Mouse (Mus musculus) kidney, postnatal 0 days (tissue): Measurements from ENCODE around the gene Amotl2. TPM values are rescaled to one million over a fixed set of nuclear protein-coding genes. Genes with fewer than 3 reads are reported as not detected.
"Not testable (repeated sequence)": the region's sequence is repeated elsewhere in the genome, so short reads cannot be mapped to it uniquely, and the experiment has no call there.

Experiments
- ATAC-seq: fragments of 200-750 bp; cut with Nextera tagmentation; replicated peaks from 2 replicates; pipeline ENCODE4 v1.8.0; 2017; ENCODE audit warnings: low read depth, moderate number of reproducible peaks, moderate TSS enrichment, moderate library complexity; ENCODE audit not compliant: low FRiP score
- DNase-seq: peaks from one replicate; pipeline ENCODE4 v3.0.0-alpha.2; 2016; ENCODE audit warnings: low spot score
- H3K27ac ChIP-seq: fragments of 300-500 bp; sonication (generic); 2 replicates; pipeline ENCODE4 v1.5.1; 2014; ENCODE audit warnings: mild to moderate bottlenecking
- H3K27me3 ChIP-seq: fragments of 300-500 bp; sonication (generic); 2 replicates; pipeline ENCODE4 v1.6.1; 2014; ENCODE audit warnings: low read length, mixed read lengths; ENCODE audit not compliant: insufficient read depth
- H3K36me3 ChIP-seq: fragments of 300-500 bp; sonication (generic); 2 replicates; pipeline ENCODE4 v1.6.1; 2014; ENCODE audit warnings: low read length, mixed read lengths; ENCODE audit not compliant: insufficient read depth
- H3K4me1 ChIP-seq: fragments of 300-500 bp; sonication (generic); replicated peaks from 2 replicates; pipeline ENCODE4 v1.6.1; 2014; ENCODE audit warnings: antibody characterized with exemption, low read length, mixed read lengths; ENCODE audit not compliant: insufficient read depth
- H3K4me2 ChIP-seq: fragments of 300-500 bp; sonication (generic); 2 replicates; pipeline ENCODE4 v1.6.1; 2014; ENCODE audit warnings: mild to moderate bottlenecking, low read length, moderate library complexity, mixed read lengths
- H3K4me3 ChIP-seq: fragments of 300-500 bp; sonication (generic); replicated peaks from 2 replicates; pipeline ENCODE4 v1.5.1; 2014; ENCODE audit warnings: low read depth, low read length
- H3K9ac ChIP-seq: fragments of 300-500 bp; sonication (generic); 2 replicates; pipeline ENCODE4 v1.6.1; 2014; ENCODE audit warnings: low read depth, low read length
- H3K9me3 ChIP-seq: fragments of 300-500 bp; sonication (generic); replicated peaks from 2 replicates; pipeline ENCODE4 v1.6.1; 2016; ENCODE audit warnings: low read length, inconsistent platforms, mixed read lengths
- CTCF ChIP-seq: IDR thresholded peaks from 2 replicates; pipeline ENCODE4 v1.5.1; 2016; ENCODE audit warnings: antibody characterized with exemption, low read depth, mild to moderate bottlenecking, moderate library complexity
- WGBS: fragments of 180-500 bp; shearing (Covaris S2); extraction: QIAGEN DNeasy Blood & Tissue Kit; methylation state at CpG from one replicate; pipeline ENCODE4 v1.1.7; 2014; 5-methylcytosine and 5-hydroxymethylcytosine counted together
- polyA plus RNA-seq: library from polyadenylated mRNA; unstranded; fragments of >200 nt; fragmentation: Nextera tagmentation; extraction: Ambion mirVana; gene quantifications from 2 replicates; pipeline ENCODE4 v1.2.1, GENCODE M21; 2015

Amotl2 gene
- polyA plus RNA-seq, 1 experiment from 2014 or later, result 44.3 TPM

DNA sequence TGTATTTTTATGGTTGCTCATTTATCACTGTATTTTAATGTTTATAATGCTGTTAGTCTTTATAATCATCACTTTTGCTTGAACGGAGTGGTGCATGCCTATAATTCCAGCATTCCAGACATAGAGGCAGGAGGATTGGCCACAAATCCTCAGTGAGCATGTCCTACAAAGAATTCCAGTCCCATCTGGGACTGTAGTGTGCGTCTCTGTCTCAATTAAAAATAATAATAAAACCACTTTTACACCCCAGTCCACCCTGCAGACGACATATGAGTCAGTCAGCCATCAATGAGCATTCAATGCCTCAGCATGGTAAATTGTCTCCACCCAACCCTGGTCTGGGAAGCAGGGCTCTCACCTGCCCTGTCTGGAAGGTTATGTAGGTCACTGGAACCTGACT is 46.4 kb downstream of the Amotl2 start:
- Histone ChIP-seq H3K4me2 (no peak overlapping the region), H3K36me3 (no peaks in the 10 kb centered on the region), H3K4me1 (peaks cover 27% of the 10 kb centered on the region), H3K27me3 (no peaks in the 10 kb centered on the region), H3K9me3 (no peaks in the 10 kb centered on the region), H3K9ac (no peak overlapping the region), H3K4me3 (no peak overlapping the region), H3K27ac (peak overlapping the region; percentile 44; the same call in 1 of the 2 replicates)
- no peak for TF ChIP-seq CTCF
- ATAC-seq (peak; percentile 35; the same call in 1 of the 2 replicates), DNase-seq (peak; percentile 74)
- WGBS, result 45% methylated on average over 3 of the region's 3 CpGs

DNA sequence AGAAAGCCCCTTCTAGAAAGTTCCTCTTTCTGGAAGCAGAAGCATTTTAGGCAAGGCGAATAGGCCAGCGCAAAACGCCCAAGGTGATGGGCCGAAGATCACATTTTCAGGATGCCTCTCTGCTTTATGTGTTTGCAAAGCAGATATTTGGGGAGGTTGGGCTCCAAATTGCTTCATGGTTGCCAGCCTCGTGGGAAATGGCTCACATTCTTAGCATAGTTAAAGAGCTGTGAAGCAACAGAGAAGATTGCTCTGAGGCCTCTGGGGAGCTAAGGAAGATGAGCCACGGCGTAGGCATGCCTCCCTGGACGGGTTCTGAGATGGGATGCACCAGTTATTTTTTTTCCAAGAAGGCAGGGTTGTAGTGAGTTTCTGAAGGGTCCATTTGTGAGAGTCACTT is 47.0 kb downstream of the Amotl2 start:
- H3K9ac ChIP-seq, result no peak overlapping the region
- peak overlapping the region; percentile 44 for H3K27ac ChIP-seq
- no peaks in the 10 kb centered on the region for H3K9me3 ChIP-seq
- TF ChIP-seq CTCF, result no peak
- 52% methylated on average over 8 of the region's 8 CpGs for WGBS
- H3K4me2 ChIP-seq, result no peak overlapping the region
- ATAC-seq, result no peak
- no peak overlapping the region for H3K4me3 ChIP-seq
- no peaks in the 10 kb centered on the region for H3K36me3 ChIP-seq
- peak; percentile 68 for DNase-seq
- H3K27me3 ChIP-seq, result no peaks in the 10 kb centered on the region
- peaks cover 27% of the 10 kb centered on the region for H3K4me1 ChIP-seq

DNA sequence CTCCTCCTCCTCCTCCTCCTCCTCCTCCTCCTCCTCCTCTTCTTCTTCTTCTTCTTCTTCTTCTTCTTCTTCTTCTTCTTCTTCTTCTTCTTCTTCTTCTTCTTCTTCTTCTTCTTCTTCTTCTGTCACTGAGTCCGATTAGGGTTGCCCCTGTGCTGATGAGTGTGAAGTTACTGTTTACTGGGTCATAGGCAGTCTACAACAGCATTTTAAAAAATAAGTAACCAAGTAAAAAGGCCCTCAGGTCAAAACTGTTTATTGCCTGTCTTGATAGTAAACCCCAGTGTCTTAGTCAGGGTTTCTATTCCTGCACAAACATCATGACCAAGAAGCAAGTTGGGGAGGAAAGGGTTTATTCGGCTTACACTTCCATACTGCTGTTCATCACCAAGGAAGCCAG is 48.1 kb downstream of the Amotl2 start:
- not testable (repeated sequence) for H3K4me2 ChIP-seq, DNase-seq, H3K36me3 ChIP-seq, ATAC-seq, H3K9ac ChIP-seq, H3K27ac ChIP-seq, H3K27me3 ChIP-seq, H3K9me3 ChIP-seq, H3K4me3 ChIP-seq
- whole genome bisulfite sequencing, result 83% methylated on average over 2 of the region's 2 CpGs
- H3K4me1 ChIP-seq, result peaks cover 20% of the 10 kb centered on the region

DNA sequence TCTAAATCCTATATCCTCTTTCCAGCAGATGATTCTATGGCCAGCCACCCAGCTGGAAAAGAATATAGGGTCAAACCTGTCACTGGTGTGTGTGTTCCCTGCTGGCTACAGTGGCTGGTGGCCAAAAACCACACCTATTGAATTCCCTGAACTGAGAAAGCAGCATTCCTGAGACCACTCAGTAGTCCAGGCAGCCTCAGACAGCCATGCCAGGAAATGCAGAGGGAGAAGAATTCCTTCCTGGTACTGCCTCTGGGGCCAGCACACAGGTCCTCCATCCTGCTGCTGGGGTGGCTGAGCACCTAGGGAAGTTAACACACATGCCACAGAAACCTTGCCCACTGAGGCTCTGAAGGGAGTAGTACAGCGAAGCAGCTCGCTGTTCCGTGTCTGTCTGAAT is 50.3 kb downstream of the Amotl2 start:
- DNase-seq, result peak; percentile 70
- no peak for ATAC-seq
- Histone ChIP-seq H3K27ac (0 out of 2 replicates have a peak overlapping the region, but pooled peaks have one; percentile 19), H3K4me2 (no peak overlapping the region), H3K4me3 (no peak overlapping the region), H3K9me3 (no peaks in the 10 kb centered on the region), H3K4me1 (peaks cover 24% of the 10 kb centered on the region), H3K9ac (no peak overlapping the region), H3K27me3 (no peaks in the 10 kb centered on the region), H3K36me3 (no peaks in the 10 kb centered on the region)
- no peak for TF ChIP-seq CTCF
- 53% methylated on average over 3 of the region's 3 CpGs for WGBS

DNA sequence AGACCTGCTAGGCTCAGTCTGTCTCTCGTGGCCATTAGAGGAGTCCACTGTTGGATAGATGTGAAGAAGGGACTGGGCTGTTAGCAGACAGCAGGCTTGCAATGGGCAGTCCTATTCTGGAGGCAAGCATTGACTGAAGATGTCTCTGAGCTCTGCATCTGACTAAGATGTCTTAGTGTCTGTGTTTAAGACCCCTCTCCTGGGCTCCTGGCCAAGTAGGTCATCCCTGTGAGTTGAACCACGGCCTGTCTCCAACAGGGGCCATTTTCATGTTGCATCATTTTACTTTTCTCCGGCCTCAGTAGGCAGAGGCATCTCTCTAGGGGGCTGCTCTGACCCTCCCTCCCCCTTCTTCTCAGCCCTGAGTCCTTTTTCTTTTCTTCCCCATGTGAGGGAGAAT is 52.8 kb downstream of the Amotl2 start:
- Histone ChIP-seq H3K4me3 (no peak overlapping the region), H3K9me3 (no peaks in the 10 kb centered on the region), H3K4me2 (no peak overlapping the region), H3K4me1 (peaks cover 10% of the 10 kb centered on the region; the same call in 1 of the 2 replicates), H3K36me3 (no peaks in the 10 kb centered on the region), H3K27me3 (no peaks in the 10 kb centered on the region), H3K27ac (0 out of 2 replicates have a peak overlapping the region, but pooled peaks have one; percentile 5), H3K9ac (no peak overlapping the region)
- 63% methylated on average over 3 of the region's 3 CpGs for WGBS
- DNase-seq, result no peak
- TF ChIP-seq CTCF, result no peak
- no peak for ATAC-seq

DNA sequence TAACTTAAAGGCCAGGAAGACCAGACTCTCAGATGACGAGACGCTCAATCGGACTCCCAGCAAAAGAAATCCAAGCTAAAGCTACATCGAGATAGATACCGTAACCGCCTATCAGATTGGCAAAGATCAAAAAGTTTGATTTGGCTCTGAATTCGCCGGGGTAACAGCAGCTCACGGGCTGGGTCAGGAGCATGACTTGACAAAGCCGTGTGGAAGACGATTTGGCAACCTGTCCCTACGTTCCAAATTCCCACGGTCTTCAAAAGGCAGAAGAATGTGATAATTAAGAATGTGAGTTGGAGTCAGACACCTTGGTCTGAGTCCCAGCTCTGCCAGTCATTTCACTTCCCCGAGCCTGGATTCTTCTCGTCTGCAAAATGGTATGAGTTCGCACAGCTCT is 53.7 kb downstream of the Amotl2 start:
- H3K36me3 ChIP-seq, result no peaks in the 10 kb centered on the region
- 78% methylated on average over 16 of the region's 16 CpGs for WGBS
- no peaks in the 10 kb centered on the region for H3K27me3 ChIP-seq
- no peak overlapping the region for H3K9ac ChIP-seq
- H3K4me1 ChIP-seq, result peaks cover 10% of the 10 kb centered on the region; the same call in 1 of the 2 replicates
- no peak overlapping the region for H3K27ac ChIP-seq
- H3K4me2 ChIP-seq, result no peak overlapping the region
- no peak overlapping the region for H3K4me3 ChIP-seq
- TF ChIP-seq CTCF, result no peak
- no peaks in the 10 kb centered on the region for H3K9me3 ChIP-seq
- DNase-seq (no peak), ATAC-seq (no peak)

DNA sequence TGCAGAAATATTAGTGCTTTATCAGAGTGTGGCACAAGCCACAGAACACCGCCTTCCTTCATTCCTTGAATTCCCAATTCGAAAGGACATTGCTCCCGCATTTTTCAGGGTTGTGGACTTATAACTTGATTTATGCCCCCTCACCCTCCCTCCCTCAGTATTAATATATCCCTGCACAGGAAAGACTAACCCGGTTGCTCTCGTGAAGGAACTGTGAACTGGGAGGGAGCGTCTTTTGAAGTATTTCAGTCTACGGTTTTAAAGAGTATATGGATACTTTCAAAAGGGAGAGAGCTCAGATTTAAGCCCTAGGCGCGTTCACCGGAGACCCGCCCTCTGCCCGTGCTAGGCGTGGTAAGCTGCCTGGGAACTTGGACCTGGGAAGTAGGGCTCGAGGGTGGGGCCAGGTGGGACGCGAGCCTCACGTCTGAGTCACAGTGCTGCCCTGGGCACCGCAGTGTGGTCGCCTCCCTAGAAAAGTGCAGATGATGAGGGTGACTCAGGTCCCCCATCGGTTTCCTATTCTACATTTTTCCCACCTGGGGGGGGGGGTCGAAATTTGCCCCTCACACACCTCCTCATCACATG is 54.9 kb downstream of the Amotl2 start:
- ATAC-seq, result no peak
- WGBS, result 27% methylated on average over 21 of the region's 21 CpGs
- Histone ChIP-seq H3K4me3 (no peak overlapping the region), H3K27ac (no peak overlapping the region), H3K27me3 (no peaks in the 10 kb centered on the region), H3K4me2 (peak overlapping the region; percentile 21; the same call in 1 of the 2 replicates), H3K36me3 (no peaks in the 10 kb centered on the region), H3K9me3 (no peaks in the 10 kb centered on the region), H3K4me1 (peaks cover 10% of the 10 kb centered on the region; the same call in 1 of the 2 replicates), H3K9ac (no peak overlapping the region)
- peak; percentile 54 for DNase-seq
- no peak for TF ChIP-seq CTCF
